ENCODE assay signal across 8 mouse cellular contexts in the genomic region with DNA sequence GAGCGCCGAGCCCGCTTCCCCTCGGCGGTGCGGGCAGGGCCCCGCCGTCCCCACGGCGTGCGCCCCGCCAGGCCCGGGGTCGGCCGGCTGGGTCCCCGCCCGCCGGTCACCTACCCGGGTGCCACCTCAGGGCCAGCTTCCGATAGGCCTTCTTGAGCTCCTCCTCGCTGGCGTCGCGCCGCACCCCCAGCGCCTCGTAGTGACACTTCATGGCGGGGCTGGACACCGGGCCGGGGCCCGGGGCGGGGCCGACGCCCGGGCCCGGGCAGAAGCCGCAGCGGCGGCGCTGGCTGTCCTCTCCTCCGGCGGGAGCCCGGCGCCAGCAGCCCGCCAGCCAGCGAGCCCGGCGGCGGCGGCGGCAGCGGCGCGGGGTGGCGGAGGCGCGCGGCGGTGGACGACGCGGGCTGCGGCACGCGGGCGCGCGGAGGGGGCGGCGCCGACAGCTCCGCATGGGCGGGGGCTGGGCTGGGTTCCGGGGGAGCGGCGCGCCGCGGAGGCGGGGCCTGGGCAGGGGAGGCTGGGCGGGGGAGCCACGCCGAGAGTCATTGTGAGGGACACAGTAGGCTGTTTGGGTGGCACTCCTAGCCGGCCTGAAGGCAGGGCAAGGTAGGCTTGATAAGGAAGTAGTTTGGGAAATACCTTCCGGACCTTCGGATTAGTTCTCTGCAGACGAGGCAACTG. TPM values are rescaled to one million over a fixed set of nuclear protein-coding genes. Genes with fewer than 3 reads are reported as not detected.
DNase-seq lines count a peak whose midpoint lies in the region; ATAC-seq lines count a peak whose summit lies in the region.

Gene Dnajc21, minus strand, starts transcription at position 366 of the 681 bp plus-strand sequence.

- no peaks in the 10 kb centered on the region for H3K27me3 ChIP-seq in hindbrain, embryonic 11.5 days (ENCODE audit: control insufficient read depth, insufficient read depth, low read length)

- H3K4me3 ChIP-seq in hindbrain, embryonic 11.5 days (ENCODE audit: low read depth, low read length): peak within 1 kb of the TSS; percentile 73

- peak within 1 kb of the TSS; percentile 86 for H3K9ac ChIP-seq in hindbrain, embryonic 11.5 days (ENCODE audit: low read depth, low read length)

- H3K27ac ChIP-seq in hindbrain, embryonic 11.5 days (ENCODE audit: low read depth, low read length): peak within 1 kb of the TSS; percentile 81

- H3K4me2 ChIP-seq in hindbrain, embryonic 11.5 days (replicated peaks; ENCODE audit: low read depth, low read length): peak within 1 kb of the TSS; percentile 89

- under 1% methylated on average over 34 of the region's 87 CpGs for WGBS in hindbrain, embryonic 11.5 days

- H3K36me3 ChIP-seq in hindbrain, embryonic 11.5 days (ENCODE audit: control insufficient read depth, insufficient read depth, low read length): no peaks in the 10 kb centered on the region

- peak; percentile 94 for ATAC-seq in hindbrain, embryonic 11.5 days (ENCODE audit: low FRiP score)

- peak; percentile 89 for DNase-seq in R1 (ENCODE audit: low read depth, low spot score)
- peak; percentile 91 for DNase-seq in cerebellum, adult 9-11 months
- DNase-seq in frontal cortex, adult 2 months (ENCODE audit: extremely low spot score in 1 of 2, low spot score in 1 of 2): peak; percentile 44 to 73
- peak; percentile 88 for DNase-seq in hindbrain, embryonic 11.5 days (ENCODE audit: low spot score)
- peak; percentile 68 to 78 for DNase-seq in layer of hippocampus, postnatal 25 days (ENCODE audit: extremely low spot score in 1 of 2, low spot score in 1 of 2)
- DNase-seq in lung, postnatal 4 days: peak; percentile 88 to 93
- DNase-seq in retina, postnatal 1 day: peak; percentile 88
- peak; percentile 77 to 78 for DNase-seq in urinary bladder, adult 18-20 months (ENCODE audit: low spot score in 2 of 2)

- no peaks in the 10 kb centered on the region for H3K9me3 ChIP-seq in hindbrain, embryonic 11.5 days (ENCODE audit: control insufficient read depth, low read length)

- H3K4me1 ChIP-seq in hindbrain, embryonic 11.5 days (replicated peaks; ENCODE audit: control insufficient read depth, insufficient read depth, low read length): no peaks in the 10 kb centered on the region

RNA-seq across cellular contexts. Expression of gene Dnajc21, which starts in this region (rescaled TPM):
- polyA plus RNA-seq in frontal cortex, adult 2 months (2012; rRNA removed): 15.9 and 17.7 TPM in 2 replicates
- 16.0 TPM in 2 replicates for polyA plus RNA-seq in hindbrain, embryonic 11.5 days (2014; fragmentation: Nextera tagmentation; extraction: Ambion mirVana)
- 10 to 100 TPM; 21.1 to 23.8 TPM for total RNA-seq in layer of hippocampus, postnatal 25 days (2021)

Comparison
In these comparisons a context has a peak if more than half of its experiments do, and no peak if none do; other contexts are left out.
1. Peak in every context shown above with its lines: DNase-seq, ATAC-seq, H3K4me3 ChIP-seq and H3K27ac ChIP-seq.